Mouse (Mus musculus) liver, postnatal 0 days (tissue): ENCODE measurements around the gene Thap12.

Experiments
- CTCF ChIP-seq: sonication (generic); IDR thresholded peaks from 2 replicates; pipeline ENCODE4 v1.5.1; 2016; ENCODE audit warnings: antibody characterized with exemption, low read depth
- EP300 ChIP-seq: IDR thresholded peaks from 2 replicates; pipeline ENCODE4 v1.6.1; 2016; ENCODE audit warnings: antibody characterized with exemption, low read depth, mild to moderate bottlenecking

GRCm38 (mm10) chr7:98733958-98734357 lies 31.1 kb downstream of the Thap12 start:
- TF ChIP-seq EP300 (no peak), CTCF (no peak)
